Comparison of ENCODE assay signal across 25 mouse cellular contexts in the genomic region with DNA sequence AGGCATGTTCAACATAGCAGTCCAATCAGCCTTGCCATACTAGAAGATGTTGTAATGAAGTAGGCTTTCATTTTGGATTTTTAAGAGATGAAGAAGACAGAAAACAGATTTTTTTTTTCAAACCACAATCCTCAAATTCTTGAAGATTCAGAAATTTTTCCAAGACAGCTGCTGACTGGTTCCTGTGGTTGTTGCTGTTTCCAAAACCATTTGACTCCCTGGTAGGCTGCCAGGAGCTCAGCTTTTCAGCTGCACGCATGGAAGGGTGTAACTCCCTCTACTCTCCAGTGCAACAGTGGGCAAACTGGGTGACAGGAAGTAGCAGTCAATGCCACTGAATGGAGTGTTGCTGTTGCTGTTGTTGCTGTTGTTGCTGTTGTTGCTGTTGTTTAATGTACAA.
DNase-seq lines count a peak whose midpoint lies in the region; TF ChIP-seq lines count a peak whose summit lies in the region.
"Had no signal": no experiment of that assay in that cellular context is flagged by ENCODE, and none has a peak within 500 bp of the region (broad histone marks: within the 10 kb centered on the region; RNA-seq: fewer than 3 reads in every experiment).

No protein-coding gene starts in this region.

- WGBS in lung, adult 2 months = 34% methylated on average over 1 of the region's 1 CpGs

- intact Hi-C loops in heart, postnatal 10 days (cut with DNase I) = no loop called here

- no peak for TF ChIP-seq POLR2A in lung, adult 2 months (IDR thresholded peaks at IDR 0.05; ENCODE audit: borderline replicate concordance, extremely low read depth, low read depth, low read length)
- no peak for TF ChIP-seq POLR2A in myocyte (IDR thresholded peaks at IDR 0.05; ENCODE audit: insufficient read length, low read depth)

- TF ChIP-seq CTCF in lung, adult 2 months (IDR thresholded peaks at IDR 0.05; ENCODE audit: insufficient read depth, low read length) = no peak

- H3K79me2 ChIP-seq in myocyte (ENCODE audit: control insufficient read depth, insufficient read depth) = no peaks in the 10 kb centered on the region

- no peaks in the 10 kb centered on the region for H3K36me3 ChIP-seq in myocyte (ENCODE audit: control insufficient read depth, insufficient read depth)
- H3K36me3 ChIP-seq: embryonic facial prominence, embryonic 15.5 days; forebrain, embryonic 10.5 days; forebrain, embryonic 15.5 days; G1E; heart, embryonic 13.5 days; hindbrain, embryonic 13.5 days; limb, embryonic 13.5 days; liver, embryonic 12.5 days; neural tube, embryonic 12.5 days had no signal

- H3ac ChIP-seq in myocyte (ENCODE audit: control insufficient read depth, insufficient read length) = no peak overlapping the region

- H3K27me3 ChIP-seq in myocyte (ENCODE audit: control insufficient read depth, insufficient read depth, insufficient read length) = no peaks in the 10 kb centered on the region
- H3K27me3 ChIP-seq: embryonic facial prominence, embryonic 15.5 days; forebrain, embryonic 15.5 days; heart, embryonic 13.5 days; hindbrain, embryonic 13.5 days; limb, embryonic 13.5 days; liver, embryonic 12.5 days; neural tube, embryonic 12.5 days had no signal

- DNase-seq in heart, adult 9 months (ENCODE audit: low spot score in 2 of 2) = peak; percentile 5 to 10
- DNase-seq in heart, postnatal 10 days = no peak
- DNase-seq in lung, postnatal 10 days = peak; percentile 14
- DNase-seq in lung, adult 2 months = no peak
- peak; percentile 82 for DNase-seq in NIH3T3 (ENCODE audit: low read depth)
- no peak for DNase-seq in right cerebral cortex, postnatal 4 days
- DNase-seq: adrenal gland, postnatal 25 days; cerebellum, adult 11-12 months; cerebellum, adult 9-11 months; heart, postnatal 36 days; kidney, postnatal 36 days; liver, postnatal 0 days; right cerebral cortex, adult 18-20 months; thymus, postnatal 4 days had no signal

- no peaks in the 10 kb centered on the region for H3K4me1 ChIP-seq in lung, adult 2 months (ENCODE audit: control insufficient read depth, insufficient read depth, low read length)
- H3K4me1 ChIP-seq: embryonic facial prominence, embryonic 15.5 days; forebrain, embryonic 10.5 days; forebrain, embryonic 15.5 days; hindbrain, embryonic 13.5 days; limb, embryonic 13.5 days; liver, embryonic 12.5 days; neural tube, embryonic 12.5 days had no signal

- H3K4me3 ChIP-seq in lung, adult 2 months (replicated peaks; ENCODE audit: extremely low read depth, low read depth, low read length) = no peak overlapping the region
- no peak overlapping the region for H3K4me3 ChIP-seq in myocyte
- H3K4me3 ChIP-seq: embryonic facial prominence, embryonic 15.5 days; forebrain, embryonic 10.5 days; forebrain, embryonic 15.5 days; heart, embryonic 13.5 days; hindbrain, embryonic 13.5 days; limb, embryonic 13.5 days; liver, embryonic 12.5 days; neural tube, embryonic 12.5 days had no signal

- no peak overlapping the region for H3K4me2 ChIP-seq in myocyte (ENCODE audit: low read depth)
- H3K4me2 ChIP-seq: embryonic facial prominence, embryonic 15.5 days; forebrain, embryonic 15.5 days; heart, embryonic 13.5 days; hindbrain, embryonic 13.5 days; limb, embryonic 13.5 days; liver, embryonic 12.5 days; midbrain, embryonic 11.5 days; neural tube, embryonic 12.5 days had no signal

TF ChIP-seq in myocyte, 11 proteins besides CTCF, POLR2A, EP300 and RAD21:
- peak; percentile 3 for TF ChIP-seq TCF12 (IDR thresholded peaks at IDR 0.05; ENCODE audit: insufficient read depth, poor library complexity, severe bottlenecking)
- TF ChIP-seq E2F4 (IDR thresholded peaks at IDR 0.05; ENCODE audit: insufficient read depth) = no peak
- no peak for TF ChIP-seq SRF (IDR thresholded peaks at IDR 0.05; ENCODE audit: control insufficient read depth, insufficient read length, low read depth)
- TF ChIP-seq MYOD1 (IDR thresholded peaks at IDR 0.05; ENCODE audit: control insufficient read depth in 1 of 3, insufficient read length in 2 of 3, low read depth in 2 of 3) = peak in 1 of 3 experiments; percentile 61
- TF ChIP-seq MYOG (IDR thresholded peaks at IDR 0.05; ENCODE audit: control insufficient read depth in 1 of 3, insufficient read depth in 1 of 3, insufficient read length in 2 of 3, low read depth in 2 of 3) = peak in 2 of 3 experiments; percentile 22 to 71

Comparison
In these comparisons a context has a peak if more than half of its experiments do, and no peak if none do; other contexts are left out.
1. DNase-seq: peak in heart, adult 9 months (2 of 2), lung, postnatal 10 days (single experiment) and NIH3T3 (single experiment); none in heart, postnatal 10 days (0 of 2), lung, adult 2 months (single experiment) and right cerebral cortex, postnatal 4 days (single experiment).